Mouse (Mus musculus) neural tube, embryonic 13.5 days (tissue): ENCODE data around the gene Gid4. TPM values are rescaled to one million over a fixed set of nuclear protein-coding genes. Genes with fewer than 3 reads are reported as not detected.
"Not testable (repeated sequence)": the region's sequence is repeated elsewhere in the genome, so short reads cannot be mapped to it uniquely, and the experiment has no call there.

Source experiments
- ATAC-seq: fragments of 200-750 bp; cut with Nextera tagmentation; 2 replicates; pipeline ENCODE4 v1.8.0; 2017; ENCODE audit warnings: low read depth, mild to moderate bottlenecking, moderate TSS enrichment, moderate library complexity
- H3K27ac ChIP-seq: fragments of 300-500 bp; sonication (generic); replicated peaks from 2 replicates; pipeline ENCODE4 v1.5.1; 2015; ENCODE audit warnings: moderate library complexity, mild to moderate bottlenecking, inconsistent platforms
- H3K27me3 ChIP-seq: fragments of 300-500 bp; sonication (generic); 2 replicates; pipeline ENCODE4 v1.6.1; 2015; ENCODE audit warnings: mild to moderate bottlenecking, inconsistent platforms
- H3K36me3 ChIP-seq: fragments of 300-500 bp; sonication (generic); 2 replicates; pipeline ENCODE4 v1.6.1; 2015; ENCODE audit warnings: mild to moderate bottlenecking, inconsistent platforms
- H3K4me1 ChIP-seq: fragments of 300-500 bp; sonication (generic); replicated peaks from 2 replicates; pipeline ENCODE4 v1.6.1; 2015; ENCODE audit warnings: inconsistent platforms
- H3K4me2 ChIP-seq: fragments of 300-500 bp; sonication (generic); 2 replicates; pipeline ENCODE4 v1.6.1; 2015; ENCODE audit warnings: inconsistent platforms, mild to moderate bottlenecking, moderate library complexity
- H3K4me3 ChIP-seq: fragments of 300-500 bp; sonication (generic); 2 replicates; pipeline ENCODE4 v1.5.1; 2015; ENCODE audit warnings: mild to moderate bottlenecking, inconsistent platforms
- H3K9ac ChIP-seq: fragments of 300-500 bp; sonication (generic); 2 replicates; pipeline ENCODE4 v1.6.1; 2015; ENCODE audit warnings: moderate library complexity, mild to moderate bottlenecking, inconsistent platforms
- H3K9me3 ChIP-seq: fragments of 300-500 bp; sonication (generic); 2 replicates; pipeline ENCODE4 v1.6.1; 2016; ENCODE audit warnings: inconsistent platforms
- WGBS: fragments of 180-500 bp; shearing (Covaris S2); methylation state at CpG from one replicate; pipeline ENCODE4 v1.1.7; 2015; 5-methylcytosine and 5-hydroxymethylcytosine counted together
- polyA plus RNA-seq: library from polyadenylated mRNA; unstranded; fragments of >200 nt; fragmentation: Nextera tagmentation; extraction: Ambion mirVana; gene quantifications from 2 replicates; pipeline ENCODE4 v1.2.1, GENCODE M21; 2015

The Gid4 gene
- polyA plus RNA-seq, 1 experiment from 2014 or later = 19.2 TPM

GRCm38 (mm10) chr11:60436618-60437017, 19.7 kb downstream of the Gid4 start:
- H3K4me3 ChIP-seq = no peak overlapping the region
- no peaks in the 10 kb centered on the region for H3K4me1 ChIP-seq
- H3K27ac ChIP-seq = no peak overlapping the region
- H3K36me3 ChIP-seq = peaks cover 83% of the 10 kb centered on the region
- no peak overlapping the region for H3K9ac ChIP-seq
- H3K9me3 ChIP-seq = no peaks in the 10 kb centered on the region
- no peak for ATAC-seq
- WGBS = 92% methylated on average over 3 of the region's 3 CpGs
- no peak overlapping the region for H3K4me2 ChIP-seq
- no peaks in the 10 kb centered on the region for H3K27me3 ChIP-seq

- H3K9me3 ChIP-seq, H3K4me3 ChIP-seq, H3K9ac ChIP-seq, H3K4me1 ChIP-seq, H3K27me3 ChIP-seq, ATAC-seq, H3K27ac ChIP-seq, H3K4me2 ChIP-seq: not testable (repeated sequence)
- WGBS = 26% methylated on average over 1 of the region's 1 CpGs
- peaks cover 88% of the 10 kb centered on the region for H3K36me3 ChIP-seq
Observed at GRCm38 (mm10) chr11:60439621-60440020, 22.7 kb downstream of the Gid4 start.

- peaks cover 84% of the 10 kb centered on the region for H3K36me3 ChIP-seq
- H3K9ac ChIP-seq = no peak overlapping the region
- no peak overlapping the region for H3K4me3 ChIP-seq
- no peaks in the 10 kb centered on the region for H3K4me1 ChIP-seq
- H3K4me2 ChIP-seq = no peak overlapping the region
- H3K27ac ChIP-seq = no peak overlapping the region
- no peaks in the 10 kb centered on the region for H3K9me3 ChIP-seq
- no peak for ATAC-seq
- H3K27me3 ChIP-seq = no peaks in the 10 kb centered on the region
- WGBS = 45% methylated on average over 7 of the region's 7 CpGs
Observed at GRCm38 (mm10) chr11:60440176-60440575, 23.2 kb downstream of the Gid4 start.

- Histone ChIP-seq H3K9me3 (no peaks in the 10 kb centered on the region), H3K9ac (no peak overlapping the region), H3K4me1 (no peaks in the 10 kb centered on the region), H3K4me2 (no peak overlapping the region), H3K4me3 (no peak overlapping the region), H3K27ac (no peak overlapping the region), H3K36me3 (peaks cover 60% of the 10 kb centered on the region), H3K27me3 (no peaks in the 10 kb centered on the region)
- no peak for ATAC-seq
- WGBS = 92% methylated on average over 6 of the region's 6 CpGs
Observed at GRCm38 (mm10) chr11:60442896-60443295, 26.0 kb downstream of the Gid4 start.

GRCm38 (mm10) chr11:60444007-60444406, 27.1 kb downstream of the Gid4 start:
- no peaks in the 10 kb centered on the region for H3K9me3 ChIP-seq
- H3K4me1 ChIP-seq = no peaks in the 10 kb centered on the region
- WGBS = 82% methylated on average over 4 of the region's 4 CpGs
- ATAC-seq = no peak
- H3K4me3 ChIP-seq = no peak overlapping the region
- no peak overlapping the region for H3K4me2 ChIP-seq
- peaks cover 49% of the 10 kb centered on the region for H3K36me3 ChIP-seq
- no peaks in the 10 kb centered on the region for H3K27me3 ChIP-seq
- no peak overlapping the region for H3K9ac ChIP-seq
- no peak overlapping the region for H3K27ac ChIP-seq

GRCm38 (mm10) chr11:60454080-60454744, 37.3 kb downstream of the Gid4 start, which contains the start of gene Drg2:
TSS of gene Drg2 (plus strand) at chr11:60454591.
- peak within 1 kb of the TSS; percentile 90 for H3K4me2 ChIP-seq
- peak within 1 kb of the TSS; percentile 92 for H3K9ac ChIP-seq
- 5% methylated on average over 27 of the region's 27 CpGs for WGBS
- H3K36me3 ChIP-seq = peaks cover 34% of the 10 kb centered on the region
- no peaks in the 10 kb centered on the region for H3K9me3 ChIP-seq
- H3K27me3 ChIP-seq = no peaks in the 10 kb centered on the region
- ATAC-seq = peak; percentile 91
- peak within 1 kb of the TSS; percentile 64 for H3K27ac ChIP-seq
- H3K4me1 ChIP-seq = peaks cover 13% of the 10 kb centered on the region
- H3K4me3 ChIP-seq = peak within 1 kb of the TSS; percentile 67

- ATAC-seq = peak; percentile 55; the same call in 1 of the 2 replicates
- Histone ChIP-seq H3K36me3 (peaks cover 39% of the 10 kb centered on the region), H3K9me3 (no peaks in the 10 kb centered on the region), H3K27me3 (no peaks in the 10 kb centered on the region), H3K4me2 (peak overlapping the region; percentile 90), H3K4me3 (peak overlapping the region; percentile 67), H3K4me1 (peaks cover 13% of the 10 kb centered on the region), H3K27ac (peak overlapping the region; percentile 64), H3K9ac (peak overlapping the region; percentile 92)
- WGBS = 1% methylated on average over 17 of the region's 17 CpGs
Observed at GRCm38 (mm10) chr11:60454745-60455087, 37.8 kb downstream of the Gid4 start.

- Histone ChIP-seq H3K27me3 (no peaks in the 10 kb centered on the region), H3K4me1 (peaks cover 13% of the 10 kb centered on the region), H3K27ac (no peak overlapping the region), H3K4me3 (no peak overlapping the region), H3K9me3 (no peaks in the 10 kb centered on the region), H3K4me2 (no peak overlapping the region), H3K36me3 (peaks cover 72% of the 10 kb centered on the region), H3K9ac (no peak overlapping the region)
- WGBS = 97% methylated on average over 1 of the region's 1 CpGs
- ATAC-seq = no peak
Observed at GRCm38 (mm10) chr11:60457973-60458372, 41.0 kb downstream of the Gid4 start.

GRCm38 (mm10) chr11:60465943-60466380, 49.0 kb downstream of the Gid4 start:
- Histone ChIP-seq H3K27ac (no peak overlapping the region), H3K36me3 (peaks cover 97% of the 10 kb centered on the region), H3K4me1 (no peaks in the 10 kb centered on the region), H3K9me3 (no peaks in the 10 kb centered on the region), H3K27me3 (no peaks in the 10 kb centered on the region), H3K9ac (no peak overlapping the region), H3K4me3 (no peak overlapping the region), H3K4me2 (no peak overlapping the region)
- WGBS = 88% methylated on average over 2 of the region's 2 CpGs
- no peak for ATAC-seq

- H3K9ac ChIP-seq = no peak within 1 kb of the TSS
- peaks cover 69% of the 10 kb centered on the region for H3K36me3 ChIP-seq
- no peaks in the 10 kb centered on the region for H3K27me3 ChIP-seq
- 86% methylated on average over 3 of the region's 3 CpGs for WGBS
- no peak within 1 kb of the TSS for H3K4me3 ChIP-seq
- H3K27ac ChIP-seq = no peak within 1 kb of the TSS
- ATAC-seq = no peak
- H3K4me2 ChIP-seq = no peak within 1 kb of the TSS
- no peaks in the 10 kb centered on the region for H3K9me3 ChIP-seq
- H3K4me1 ChIP-seq = no peaks in the 10 kb centered on the region
Observed at GRCm38 (mm10) chr11:60469039-60469438, 52.1 kb downstream of the Gid4 start, which contains the start of gene Myo15. TSS of gene Myo15 (plus strand) at chr11:60469339.

- no peaks in the 10 kb centered on the region for H3K9me3 ChIP-seq
- no peak overlapping the region for H3K4me2 ChIP-seq
- 86% methylated on average over 9 of the region's 9 CpGs for WGBS
- H3K27me3 ChIP-seq = no peaks in the 10 kb centered on the region
- no peaks in the 10 kb centered on the region for H3K4me1 ChIP-seq
- peaks cover 52% of the 10 kb centered on the region for H3K36me3 ChIP-seq
- H3K9ac ChIP-seq = no peak overlapping the region
- no peak overlapping the region for H3K4me3 ChIP-seq
- no peak overlapping the region for H3K27ac ChIP-seq
- no peak for ATAC-seq
Observed at GRCm38 (mm10) chr11:60470743-60471142, 53.8 kb downstream of the Gid4 start.

- no peak overlapping the region for H3K27ac ChIP-seq
- H3K9me3 ChIP-seq = no peaks in the 10 kb centered on the region
- no peak overlapping the region for H3K9ac ChIP-seq
- no peaks in the 10 kb centered on the region for H3K4me1 ChIP-seq
- H3K4me2 ChIP-seq = no peak overlapping the region
- no peak overlapping the region for H3K4me3 ChIP-seq
- 79% methylated on average over 5 of the region's 5 CpGs for WGBS
- H3K27me3 ChIP-seq = no peaks in the 10 kb centered on the region
- peaks cover 14% of the 10 kb centered on the region for H3K36me3 ChIP-seq
- ATAC-seq = no peak
Observed at GRCm38 (mm10) chr11:60474534-60474933, 57.6 kb downstream of the Gid4 start.
